Mouse (Mus musculus) ovary, postnatal 10 days (tissue): Measurements from ENCODE around the gene Lmod2.

Experiments used
- DNase-seq: peaks from one replicate; pipeline ENCODE4 v3.0.0; 2022; ENCODE audit warnings: low spot score

Lmod2 gene

DNA sequence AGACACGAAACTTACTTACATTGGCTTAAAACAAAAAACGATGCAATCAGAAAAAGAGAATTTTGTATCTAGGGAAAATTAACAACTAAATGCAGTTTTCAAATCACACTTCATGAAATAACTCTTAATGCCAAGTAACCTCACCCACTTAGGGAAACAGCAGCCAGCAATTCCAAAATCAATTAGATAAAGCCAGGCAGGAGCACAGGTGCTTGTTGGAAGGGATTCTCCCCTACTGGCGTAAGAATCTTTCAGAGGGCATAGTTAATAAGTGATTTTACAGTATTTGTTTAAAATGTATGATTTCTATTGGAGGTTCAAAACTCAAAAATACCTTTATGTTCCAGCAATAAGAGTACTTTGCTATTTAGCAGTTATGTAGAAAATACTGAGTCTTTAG lies 45.4 kb downstream of the Lmod2 start:
- no peak for DNase-seq

DNA sequence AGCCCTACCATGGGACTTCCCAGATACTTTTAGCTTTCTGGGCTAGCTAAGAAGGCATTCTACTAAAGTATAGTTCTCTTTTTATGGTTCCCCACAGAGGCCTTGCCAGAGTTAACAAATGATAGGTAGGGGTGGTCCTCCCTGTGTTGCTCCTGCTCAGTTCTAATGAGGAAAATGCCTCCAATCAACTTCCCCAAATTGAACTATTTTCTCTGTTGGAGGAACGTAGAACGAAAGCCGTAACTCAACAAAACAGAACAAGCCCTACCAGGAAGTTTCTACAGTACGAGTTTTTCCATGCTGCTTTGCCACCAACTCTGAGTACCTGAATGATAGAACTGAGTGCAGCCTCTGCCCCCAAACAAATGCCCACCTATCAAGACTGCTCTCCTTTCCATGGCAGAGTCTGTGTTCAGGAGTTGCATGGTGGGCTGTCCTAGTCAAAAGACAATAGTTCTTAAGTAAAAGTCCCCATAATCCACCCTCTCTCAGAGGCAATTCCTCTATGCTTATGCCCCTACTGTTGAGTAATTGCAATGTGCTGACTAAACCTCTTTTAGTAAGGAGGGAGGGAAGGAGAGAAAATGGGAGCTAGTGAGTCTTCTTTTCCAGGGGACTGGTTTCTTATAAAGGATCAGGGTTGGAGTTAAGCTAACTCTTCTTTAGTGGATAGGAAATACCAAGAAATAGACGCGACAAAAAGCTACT lies 47.9 kb downstream of the Lmod2 start:
- DNase-seq, result no peak

GRCm38 (mm10) chr6:24647103-24647691 lies 49.6 kb downstream of the Lmod2 start:
- no peak for DNase-seq

- no peak for DNase-seq
Measured at GRCm38 (mm10) chr6:24648403-24648802, 50.8 kb downstream of the Lmod2 start.

- DNase-seq, result no peak
Measured at GRCm38 (mm10) chr6:24650719-24651118, 53.2 kb downstream of the Lmod2 start.

GRCm38 (mm10) chr6:24651538-24651937 lies 54.0 kb downstream of the Lmod2 start:
- no peak for DNase-seq
